Mouse (Mus musculus) cerebellum, adult 9-10 months (tissue): ENCODE results near the gene Gm20521.

Experiments
- DNase-seq: peaks from one replicate; pipeline ENCODE4 v3.0.0; 2022

Gm20521 gene

GRCm38 (mm10) chr14:54893651-54894181, 10.5 kb downstream of the Gm20521 start:
- peak; percentile 100 for DNase-seq

DNA sequence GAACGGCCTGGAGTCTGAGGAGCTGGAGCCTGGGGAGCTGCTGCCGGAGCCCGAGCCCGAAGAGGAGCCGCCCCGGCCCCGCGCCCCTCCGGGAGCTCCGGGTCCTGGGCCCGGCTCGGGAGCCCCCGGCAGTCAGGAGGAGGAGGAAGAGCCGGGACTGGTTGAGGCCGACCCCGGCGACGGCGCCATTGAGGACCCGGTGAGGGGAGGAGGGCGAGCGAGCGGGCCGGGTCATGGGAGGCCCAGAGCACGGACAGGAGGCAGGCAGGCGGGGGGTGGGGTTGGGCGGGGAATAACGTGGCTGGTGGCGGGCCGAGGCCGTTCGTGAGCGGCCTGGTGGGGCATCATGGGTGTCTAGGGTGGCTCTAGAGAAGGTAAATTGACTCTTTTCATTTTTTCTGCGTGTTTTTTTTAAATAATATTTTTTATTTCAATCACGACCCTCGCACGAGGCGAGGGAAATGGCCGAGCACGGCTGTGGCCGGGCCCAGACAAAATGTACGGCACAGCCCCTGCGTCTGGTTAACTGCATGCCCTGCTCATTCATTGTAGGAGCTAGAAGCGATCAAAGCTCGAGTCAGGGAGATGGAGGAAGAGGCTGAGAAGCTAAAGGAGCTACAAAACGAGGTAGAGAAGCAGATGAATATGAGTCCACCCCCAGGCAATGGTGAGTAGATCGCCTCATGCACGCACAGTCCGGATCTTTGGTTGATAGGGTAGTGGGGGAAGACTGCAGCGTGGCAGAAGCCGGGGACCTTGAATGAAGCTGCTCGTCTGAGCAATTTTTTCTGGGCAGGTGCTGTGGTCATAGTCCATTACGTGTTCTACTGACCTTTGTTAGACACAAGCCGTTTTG, 11.3 kb downstream of the Gm20521 start:
- peak; percentile 69 for DNase-seq

DNA sequence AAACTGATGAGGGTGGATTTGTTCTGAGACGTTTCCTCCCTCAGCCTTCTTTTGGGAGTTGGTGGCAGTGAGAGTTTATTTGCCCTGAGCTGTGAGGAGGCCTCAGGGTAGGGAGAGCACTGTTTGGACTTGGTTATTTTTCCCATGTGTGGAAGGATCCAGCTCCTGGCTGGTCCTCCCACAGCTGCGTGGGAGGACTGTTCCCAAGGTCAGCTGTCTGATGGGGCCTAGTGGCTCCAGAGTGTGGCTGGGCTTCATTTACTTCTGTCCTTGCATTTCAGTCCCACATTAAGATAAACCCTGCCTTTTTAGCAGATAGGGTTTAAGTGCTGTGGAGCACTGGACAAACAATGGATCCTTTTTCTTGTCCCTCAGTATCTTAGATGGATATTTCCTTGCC, 14.2 kb downstream of the Gm20521 start:
- DNase-seq = no peak

GRCm38 (mm10) chr14:54900383-54900782, 17.1 kb downstream of the Gm20521 start:
- peak; percentile 88 for DNase-seq

DNA sequence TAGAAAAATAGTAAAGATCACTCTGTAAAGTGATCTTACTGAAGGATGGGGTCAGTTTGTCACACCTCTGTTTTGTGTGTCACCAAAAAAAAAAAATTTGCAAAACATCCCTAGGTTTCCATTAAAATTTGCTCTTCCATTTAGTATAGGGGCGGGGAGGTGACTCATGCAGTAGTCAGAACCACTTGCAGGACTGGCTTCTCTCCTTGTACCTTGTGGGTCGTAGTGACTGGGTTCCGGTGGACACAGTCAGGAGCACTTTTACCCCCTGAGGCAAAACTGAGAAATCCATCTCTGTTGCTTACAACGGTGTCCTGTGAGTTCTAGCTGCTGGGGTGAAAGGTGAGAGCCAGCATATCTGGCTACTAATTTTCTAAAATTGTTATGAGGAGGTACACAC, 20.4 kb downstream of the Gm20521 start:
- DNase-seq = no peak

- DNase-seq = no peak
These were observed 25.4 kb downstream of the Gm20521 start for GRCm38 (mm10) chr14:54908682-54909081.

- peak; percentile 38 for DNase-seq
These were observed 29.0 kb downstream of the Gm20521 start for GRCm38 (mm10) chr14:54912109-54912850.

DNA sequence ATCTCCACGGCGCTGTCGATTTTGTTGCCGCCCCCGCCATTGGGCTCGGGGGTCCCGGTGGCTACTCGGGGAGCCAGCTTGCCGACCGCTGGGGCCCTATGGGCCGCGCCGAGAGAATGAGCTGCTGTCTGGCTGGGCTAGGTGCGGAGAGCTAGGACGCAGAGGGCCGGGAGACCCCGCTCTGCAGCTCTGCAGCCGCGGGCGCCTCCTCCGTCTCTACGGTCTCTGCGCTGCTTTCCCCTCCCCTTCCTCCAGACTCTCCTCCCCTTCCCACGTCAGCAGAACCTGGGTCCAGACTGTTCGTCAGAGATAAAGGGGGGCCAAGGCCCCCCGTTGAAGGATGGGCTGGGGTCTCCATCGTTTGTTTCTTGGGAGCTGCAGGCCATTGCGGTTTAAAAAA, 29.6 kb downstream of the Gm20521 start, which contains the start of gene Slc22a17:
Slc22a17 (minus strand) TSS at position 247 of the 400 bp plus-strand sequence.
- DNase-seq = peak; percentile 83

DNA sequence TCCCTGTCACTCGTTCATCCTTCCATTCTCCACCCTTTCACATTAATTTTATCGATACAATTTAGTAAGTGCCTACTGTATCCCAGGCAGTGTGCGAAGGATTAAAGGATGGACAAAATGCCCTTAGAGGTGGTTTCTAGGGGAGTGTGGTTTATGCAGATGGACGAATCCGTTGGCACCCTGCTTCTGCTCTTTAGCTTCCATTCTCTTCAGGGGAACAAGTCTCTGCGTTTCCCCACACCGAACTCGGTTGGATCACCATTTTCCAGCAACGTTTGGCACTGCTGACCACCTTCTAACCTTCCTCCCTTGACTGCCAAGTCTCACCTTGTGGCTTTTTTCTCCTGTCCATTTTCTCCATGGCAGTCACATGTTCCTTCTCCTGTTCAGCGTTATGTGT, 30.1 kb downstream of the Gm20521 start:
- peak; percentile 57 for DNase-seq

DNA sequence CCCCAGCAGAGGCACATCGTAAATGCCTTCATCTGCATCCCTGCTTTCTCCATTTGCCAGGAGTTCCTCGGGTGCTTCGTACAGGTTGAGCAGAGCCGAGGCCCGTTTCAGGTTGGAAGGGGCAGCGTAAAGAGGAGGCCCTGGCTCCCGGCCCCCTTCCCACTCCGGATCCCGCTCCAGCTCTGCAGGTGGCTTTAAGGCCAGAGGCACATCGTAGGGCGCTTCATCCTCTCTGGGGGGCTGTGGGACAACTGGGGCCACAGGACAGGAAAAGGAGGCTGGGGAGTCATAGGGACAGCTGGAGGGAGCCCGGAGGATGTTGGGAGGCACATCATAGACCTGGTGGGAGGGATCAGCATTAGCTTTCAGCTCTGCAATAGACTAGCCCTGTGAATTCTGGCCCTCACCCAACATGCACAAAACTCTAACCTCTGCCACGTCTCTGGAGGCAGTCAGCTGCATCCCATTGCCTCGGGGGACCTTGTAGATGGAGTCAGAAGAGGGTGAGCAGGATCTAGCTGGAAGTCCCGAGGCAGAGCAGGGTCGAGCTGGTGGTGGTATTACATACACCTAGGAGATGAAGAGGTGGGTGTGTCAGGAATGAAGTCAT, 36.9 kb downstream of the Gm20521 start:
- no peak for DNase-seq

DNA sequence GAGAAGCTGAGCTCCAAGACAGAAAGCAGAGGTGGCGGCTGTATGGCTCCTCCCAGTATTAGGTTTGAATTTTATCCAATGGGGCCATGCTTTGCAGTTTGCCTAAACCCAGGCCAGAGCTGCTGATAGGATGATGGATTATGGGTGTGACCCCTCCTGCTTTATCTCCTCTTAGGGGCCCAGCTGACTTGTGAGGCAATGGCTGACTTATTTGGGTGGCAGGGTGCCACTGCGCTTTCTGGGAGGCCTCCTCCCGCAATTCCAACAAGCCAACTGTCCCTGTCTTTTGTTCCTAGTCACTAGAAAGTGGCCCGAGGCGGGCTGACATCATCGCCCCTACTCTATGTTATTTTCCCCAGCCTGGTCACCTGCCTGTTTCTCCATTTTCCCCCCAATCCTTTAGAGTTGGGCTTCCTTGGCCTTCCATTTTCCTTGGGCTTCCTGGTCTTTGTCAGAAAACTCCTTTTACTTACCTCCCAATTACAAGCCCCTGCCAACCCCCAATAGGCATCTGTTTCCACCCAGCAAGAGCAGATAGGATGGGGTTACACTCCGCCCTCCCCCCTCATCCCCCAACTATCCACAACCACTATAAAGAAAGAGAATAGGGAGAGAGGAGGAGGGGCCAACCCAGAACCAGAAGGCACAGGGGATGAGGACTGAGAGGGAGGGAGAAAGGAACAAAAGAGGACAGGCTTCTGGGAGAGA, 41.6 kb downstream of the Gm20521 start:
- no peak for DNase-seq

DNA sequence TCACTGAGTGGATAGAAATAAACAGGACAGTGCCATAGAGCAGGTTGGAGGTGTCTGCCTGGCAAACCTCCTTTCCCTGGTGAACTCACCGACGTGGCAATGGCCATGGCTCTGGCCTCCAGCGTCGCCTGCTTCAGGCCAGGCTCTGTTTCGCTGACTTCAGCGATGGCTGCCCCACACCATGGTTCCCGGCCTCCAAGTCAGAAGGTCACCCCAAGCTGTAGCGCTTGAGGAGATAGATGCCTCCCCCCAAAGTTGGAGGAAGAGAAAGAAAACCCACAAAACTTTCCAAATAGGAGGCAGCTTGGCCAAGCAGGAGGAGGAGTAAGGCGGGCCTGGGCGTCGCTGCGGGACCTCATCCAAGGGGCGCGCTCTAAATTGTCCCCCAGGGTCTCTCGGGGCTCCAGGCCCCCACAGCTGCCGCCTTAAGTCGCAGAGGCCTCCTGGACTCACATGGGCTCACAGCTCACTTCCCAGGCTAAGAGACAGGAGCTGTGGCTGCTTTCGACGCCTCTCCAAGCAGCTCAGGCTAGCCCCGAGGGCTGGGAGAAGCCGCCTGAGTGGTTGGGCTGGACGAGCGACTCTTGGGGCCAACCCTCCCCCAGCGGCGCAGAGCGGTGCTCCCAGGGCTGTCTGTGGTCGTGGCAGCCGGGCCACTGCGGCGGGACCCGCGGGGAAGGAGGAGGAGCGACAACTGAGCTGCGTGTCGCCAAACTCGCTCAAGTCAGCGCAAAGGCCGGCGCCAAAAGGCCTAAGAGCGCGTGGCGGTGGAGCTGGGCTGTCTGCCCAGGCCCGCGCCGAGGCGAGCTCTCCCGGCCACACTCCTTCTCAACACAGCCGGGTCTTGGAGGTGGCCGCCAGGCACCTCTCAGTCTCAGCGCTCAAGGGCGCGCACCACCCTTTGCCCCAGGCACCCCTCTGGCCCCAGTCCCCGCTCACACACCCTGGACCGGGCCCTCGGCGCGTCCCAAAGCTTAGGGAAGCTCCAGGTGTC, 42.4 kb downstream of the Gm20521 start, which contains the start of gene Efs:
Efs (minus strand) TSS at position 778 of the 994 bp plus-strand sequence.
- DNase-seq = peak; percentile 50

- DNase-seq = no peak
These were observed 43.3 kb downstream of the Gm20521 start for GRCm38 (mm10) chr14:54926401-54927158.

GRCm38 (mm10) chr14:54927296-54927695, 44.1 kb downstream of the Gm20521 start:
- no peak for DNase-seq

DNA sequence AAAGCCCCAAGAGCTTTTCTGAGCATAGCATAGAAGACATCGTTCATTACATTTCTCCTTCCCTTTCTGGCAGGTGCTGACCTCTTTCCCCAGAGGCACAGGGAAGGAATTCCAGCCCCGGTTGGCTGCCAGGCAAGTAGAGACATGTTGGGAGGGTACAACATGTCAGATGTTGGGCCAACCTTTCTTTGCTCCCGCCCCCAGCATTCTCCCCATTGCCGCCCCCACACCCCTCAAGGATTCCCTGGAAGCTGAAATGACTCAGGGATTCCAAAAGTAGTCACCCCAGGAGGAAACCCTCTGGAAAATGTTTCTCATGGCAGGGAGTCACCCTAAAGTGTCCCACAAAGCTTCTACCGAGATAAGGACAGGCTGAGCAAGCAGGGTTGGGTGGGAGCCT, 46.6 kb downstream of the Gm20521 start:
- no peak for DNase-seq

GRCm38 (mm10) chr14:54930431-54930830, 47.2 kb downstream of the Gm20521 start:
- no peak for DNase-seq

DNA sequence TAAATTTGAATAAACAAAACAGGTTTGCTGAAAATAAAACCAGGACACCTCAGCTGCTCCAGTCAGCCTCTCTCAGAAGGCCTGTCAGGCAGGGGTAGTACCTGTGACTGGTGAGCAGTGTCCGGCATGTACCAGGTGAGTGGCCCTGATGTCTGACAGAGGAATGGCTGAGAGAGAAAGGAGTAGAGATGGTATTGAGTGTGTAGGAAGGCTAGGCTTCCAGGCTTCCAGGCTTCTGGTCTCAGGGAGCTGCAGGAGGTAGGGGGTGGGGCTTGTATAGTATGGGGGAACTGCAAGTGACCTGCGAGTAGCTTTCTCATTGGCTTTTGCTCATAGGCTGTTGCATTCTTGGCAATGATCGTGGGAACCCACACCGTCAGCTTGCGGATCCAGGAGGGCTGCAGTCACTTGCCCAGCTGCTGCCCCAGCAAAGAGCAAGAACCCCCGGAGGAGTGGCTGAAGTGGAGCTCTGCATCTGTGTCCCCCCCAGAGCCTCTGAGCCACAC, 49.5 kb downstream of the Gm20521 start, which contains the start of gene Il25:
Il25 (plus strand) TSS at position 51 of the 506 bp plus-strand sequence.
- no peak for DNase-seq

- peak; percentile 50 for DNase-seq
These were observed 52.9 kb downstream of the Gm20521 start, which contains the start of gene Cmtm5 for GRCm38 (mm10) chr14:54935904-54936830. Gene Cmtm5, plus strand, starts transcription at chr14:54936261.

DNA sequence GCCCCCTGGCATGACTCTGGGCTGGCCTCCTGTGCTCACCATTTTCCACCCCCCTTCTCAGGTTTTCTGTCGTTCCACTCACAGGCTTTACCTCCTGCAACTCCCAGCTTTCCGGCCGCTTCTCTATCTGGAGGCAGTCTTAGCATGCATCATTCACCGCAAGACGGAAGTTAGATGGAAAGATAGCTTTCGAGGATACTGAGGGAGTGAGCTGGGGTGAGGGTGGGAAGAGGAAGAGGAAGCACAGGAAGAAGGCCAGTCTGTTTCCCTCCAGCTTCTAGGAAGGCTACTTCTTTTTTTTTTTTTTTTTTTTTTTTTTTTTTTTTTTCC, 53.6 kb downstream of the Gm20521 start:
- DNase-seq = no peak
